Mouse (Mus musculus) testis, adult 2 months (tissue): ENCODE measurements around the gene Magi2. TPM values are rescaled to one million over a fixed set of nuclear protein-coding genes. Genes with fewer than 3 reads are reported as not detected.

Experiments
- H3K27ac ChIP-seq: fragments of 200-500 bp; 2 replicates; pipeline ENCODE4 v1.5.1; 2012; ENCODE audit warnings: low read depth, low read length; ENCODE audit not compliant: control insufficient read depth, insufficient read depth
- H3K27me3 ChIP-seq: fragments of 200-500 bp; 2 replicates; pipeline ENCODE4 v1.6.1; 2012; ENCODE audit warnings: mild to moderate bottlenecking, low read length, moderate library complexity; ENCODE audit not compliant: control insufficient read depth, insufficient read depth
- H3K36me3 ChIP-seq: fragments of 200-500 bp; 2 replicates; pipeline ENCODE4 v1.6.1; 2012; ENCODE audit warnings: mild to moderate bottlenecking, low read length; ENCODE audit not compliant: control insufficient read depth, insufficient read depth
- H3K4me1 ChIP-seq: fragments of 200-500 bp; 2 replicates; pipeline ENCODE4 v1.6.1; 2012; ENCODE audit warnings: low read length; ENCODE audit not compliant: control insufficient read depth, insufficient read depth
- H3K4me3 ChIP-seq: fragments of 200-500 bp; 2 replicates; pipeline ENCODE4 v1.5.1; 2012; ENCODE audit warnings: low read depth, mild to moderate bottlenecking, low read length, moderate library complexity, mixed read lengths; ENCODE audit not compliant: control insufficient read depth
- CTCF ChIP-seq: fragments of 200-500 bp; IDR thresholded peaks from 2 replicates; pipeline ENCODE4 v1.5.1; 2012; ENCODE audit warnings: low read depth, mild to moderate bottlenecking, inconsistent platforms, low read length, moderate library complexity; ENCODE audit not compliant: control insufficient read depth, insufficient read depth, insufficient replicate concordance
- POLR2A ChIP-seq: fragments of 200-500 bp; IDR thresholded peaks from 2 replicates; pipeline ENCODE4 v1.6.1; 2012; ENCODE audit warnings: low read depth, mild to moderate bottlenecking, inconsistent platforms, low read length, moderate library complexity; ENCODE audit not compliant: control insufficient read depth
- polyA plus RNA-seq: library from polyadenylated mRNA; depleted of rRNA; stranded (reverse); fragments of >200 nt; gene quantifications from 2 replicates; pipeline ENCODE4 v1.2.3, GENCODE M21; 2012

The Magi2 gene
- polyA plus RNA-seq, 1 experiment: 6.3 TPM

GRCm38 (mm10) chr5:20048386-20048785 lies 821.5 kb downstream of the Magi2 start:
- no peaks in the 10 kb centered on the region for H3K4me1 ChIP-seq
- no peaks in the 10 kb centered on the region for H3K27me3 ChIP-seq
- no peaks in the 10 kb centered on the region for H3K36me3 ChIP-seq
- no peak for TF ChIP-seq CTCF
- no peak overlapping the region for H3K27ac ChIP-seq
- no peak overlapping the region for H3K4me3 ChIP-seq

DNA sequence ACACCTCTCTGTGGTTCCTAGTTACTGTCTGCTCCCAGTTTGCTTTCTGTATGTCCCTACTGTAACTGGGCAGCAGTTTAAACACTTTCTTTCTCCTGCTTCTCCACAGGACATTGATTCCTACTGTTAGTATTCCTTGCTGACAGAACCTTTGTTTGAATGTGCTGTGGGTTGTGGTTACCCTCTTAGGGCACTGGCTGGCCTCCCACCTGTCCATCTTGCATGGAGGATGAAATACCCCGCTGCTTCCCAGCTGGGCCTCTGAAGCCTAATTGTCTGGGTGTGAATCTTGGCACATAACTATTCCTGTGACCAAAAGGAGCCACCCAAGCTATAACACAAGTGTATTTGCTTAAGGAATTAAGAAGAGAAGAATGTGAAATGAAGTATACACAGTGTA lies 823.4 kb downstream of the Magi2 start:
- H3K36me3 ChIP-seq: no peaks in the 10 kb centered on the region
- H3K27me3 ChIP-seq: no peaks in the 10 kb centered on the region
- TF ChIP-seq CTCF: no peak
- no peaks in the 10 kb centered on the region for H3K4me1 ChIP-seq
- H3K27ac ChIP-seq: no peak overlapping the region
- no peak overlapping the region for H3K4me3 ChIP-seq

GRCm38 (mm10) chr5:20055000-20055399 lies 828.2 kb downstream of the Magi2 start:
- Histone ChIP-seq H3K27me3 (no peaks in the 10 kb centered on the region), H3K36me3 (no peaks in the 10 kb centered on the region), H3K27ac (no peak overlapping the region), H3K4me3 (no peak overlapping the region), H3K4me1 (no peaks in the 10 kb centered on the region)
- TF ChIP-seq CTCF (no peak), POLR2A (no peak)

- Histone ChIP-seq H3K4me3 (no peak overlapping the region), H3K27me3 (no peaks in the 10 kb centered on the region), H3K4me1 (no peaks in the 10 kb centered on the region), H3K27ac (no peak overlapping the region), H3K36me3 (no peaks in the 10 kb centered on the region)
- no peak for TF ChIP-seq CTCF
- TF ChIP-seq POLR2A: no peak
Observed at GRCm38 (mm10) chr5:20056074-20056842, 829.4 kb downstream of the Magi2 start.

- Histone ChIP-seq H3K4me3 (no peak overlapping the region), H3K27me3 (no peaks in the 10 kb centered on the region), H3K4me1 (no peaks in the 10 kb centered on the region), H3K27ac (no peak overlapping the region), H3K36me3 (no peaks in the 10 kb centered on the region)
- no peak for TF ChIP-seq CTCF
- TF ChIP-seq POLR2A: no peak
Observed at GRCm38 (mm10) chr5:20056856-20057255, 830.0 kb downstream of the Magi2 start.

DNA sequence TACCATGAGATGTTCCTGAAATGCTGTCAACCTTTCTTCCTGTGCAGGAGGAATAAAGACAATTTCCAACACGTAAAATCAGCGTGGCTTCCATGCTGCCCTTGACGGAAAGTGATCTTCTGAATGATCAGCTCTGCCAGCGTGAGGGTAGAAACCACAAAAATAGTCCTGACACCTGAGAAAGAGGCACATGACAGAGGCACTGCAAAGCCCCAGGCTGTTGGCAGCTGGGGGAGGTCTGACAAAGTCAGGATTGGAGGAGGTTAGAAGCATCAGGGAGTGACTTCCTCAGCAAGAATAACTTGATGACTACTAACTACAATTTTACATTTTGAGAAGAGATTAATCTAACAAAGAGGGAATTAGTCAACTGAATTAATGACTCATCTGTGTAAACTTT lies 835.2 kb downstream of the Magi2 start:
- TF ChIP-seq CTCF (no peak), POLR2A (no peak)
- H3K36me3 ChIP-seq: no peaks in the 10 kb centered on the region
- no peak overlapping the region for H3K4me3 ChIP-seq
- no peak overlapping the region for H3K27ac ChIP-seq
- H3K4me1 ChIP-seq: no peaks in the 10 kb centered on the region
- H3K27me3 ChIP-seq: no peaks in the 10 kb centered on the region

DNA sequence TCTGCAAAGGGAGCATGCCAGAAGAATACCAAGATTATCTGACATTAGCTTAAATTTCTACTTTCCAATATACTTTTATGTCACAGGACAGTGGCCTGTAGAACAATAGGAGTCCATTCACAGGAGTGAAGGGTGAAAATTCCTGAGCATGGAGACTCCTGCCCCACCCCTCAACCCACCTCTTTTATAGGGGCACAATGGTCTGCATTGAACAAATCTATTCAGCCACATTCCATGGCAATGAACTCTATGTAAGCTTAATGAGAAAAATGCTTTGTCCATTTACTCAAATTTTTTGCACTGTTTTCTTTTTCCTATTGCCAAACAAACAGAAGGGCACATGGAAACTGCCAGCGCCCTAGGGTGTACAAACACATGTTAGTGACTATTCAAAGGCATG lies 838.2 kb downstream of the Magi2 start:
- no peak overlapping the region for H3K4me3 ChIP-seq
- no peaks in the 10 kb centered on the region for H3K36me3 ChIP-seq
- no peaks in the 10 kb centered on the region for H3K27me3 ChIP-seq
- H3K27ac ChIP-seq: no peak overlapping the region
- TF ChIP-seq CTCF (no peak), POLR2A (no peak)
- no peaks in the 10 kb centered on the region for H3K4me1 ChIP-seq
